Mouse (Mus musculus) stomach, embryonic 15.5 days (tissue): ENCODE data around the gene Cdc20b. TPM values are rescaled to one million over a fixed set of nuclear protein-coding genes. Genes with fewer than 3 reads are reported as not detected.

Source experiments
- ATAC-seq: fragments of 200-750 bp; cut with Nextera tagmentation; 2 replicates; pipeline ENCODE4 v1.8.0; 2017; ENCODE audit warnings: low read depth, moderate number of reproducible peaks, moderate TSS enrichment; ENCODE audit not compliant: insufficient read depth, low FRiP score
- H3K27ac ChIP-seq: fragments of 300-500 bp; sonication (generic); 2 replicates; pipeline ENCODE4 v1.5.1; 2015; ENCODE audit warnings: mild to moderate bottlenecking, inconsistent platforms
- H3K27me3 ChIP-seq: fragments of 300-500 bp; sonication (generic); replicated peaks from 2 replicates; pipeline ENCODE4 v1.6.1; 2015; ENCODE audit warnings: inconsistent platforms
- H3K36me3 ChIP-seq: fragments of 300-500 bp; sonication (generic); 2 replicates; pipeline ENCODE4 v1.6.1; 2015; ENCODE audit warnings: inconsistent platforms
- H3K4me1 ChIP-seq: fragments of 300-500 bp; sonication (generic); 2 replicates; pipeline ENCODE4 v1.6.1; 2015; ENCODE audit warnings: inconsistent platforms
- H3K4me2 ChIP-seq: fragments of 300-500 bp; sonication (generic); 2 replicates; pipeline ENCODE4 v1.6.1; 2015; ENCODE audit warnings: mild to moderate bottlenecking, inconsistent platforms
- H3K4me3 ChIP-seq: fragments of 300-500 bp; sonication (generic); replicated peaks from 2 replicates; pipeline ENCODE4 v1.5.1; 2015; ENCODE audit warnings: inconsistent platforms
- H3K9ac ChIP-seq: fragments of 300-500 bp; sonication (generic); 2 replicates; pipeline ENCODE4 v1.6.1; 2015; ENCODE audit warnings: inconsistent platforms
- H3K9me3 ChIP-seq: fragments of 300-500 bp; sonication (generic); 2 replicates; pipeline ENCODE4 v1.6.1; 2016; ENCODE audit warnings: inconsistent platforms
- whole genome bisulfite sequencing: fragments of 180-500 bp; shearing (Covaris S2); methylation state at CpG from one replicate; pipeline ENCODE4 v1.1.7; 2015; 5-methylcytosine and 5-hydroxymethylcytosine counted together
- microRNA counts: library from miRNA; unstranded; fragments of <30 nt; microRNA quantifications from one replicate; lab custom pipeline; 2016
- microRNA-seq: library from miRNA; unstranded; fragments of <30 nt; microRNA quantifications from one replicate; pipeline ENCODE4, GENCODE M21; 2016
- polyA plus RNA-seq: library from polyadenylated mRNA; unstranded; fragments of >200 nt; fragmentation: Nextera tagmentation; extraction: Ambion mirVana; gene quantifications from 2 replicates; pipeline ENCODE4 v1.2.1, GENCODE M21; 2015

Gene Cdc20b
- polyA plus RNA-seq, 1 experiment from 2014 or later = not detected

DNA sequence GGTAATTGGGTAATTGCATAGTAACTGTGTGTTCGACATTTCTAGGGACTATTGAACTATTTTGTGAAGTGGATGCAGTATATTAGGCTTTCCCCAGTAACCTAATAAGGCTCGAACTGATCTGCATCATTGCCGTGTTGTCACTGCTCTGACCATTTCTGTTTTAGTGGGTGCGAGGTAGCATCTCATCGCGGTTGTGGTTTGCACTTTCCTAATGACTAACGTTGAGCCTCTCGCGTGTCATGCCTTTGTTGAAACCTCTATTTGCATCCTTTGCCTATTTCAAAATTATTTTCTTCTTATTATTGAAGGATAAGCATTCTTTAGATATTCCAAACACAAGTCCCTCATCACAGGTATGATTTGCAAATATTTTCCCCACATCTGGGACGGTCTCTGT is 69.8 kb downstream of the Cdc20b start:
- H3K9me3 ChIP-seq = no peaks in the 10 kb centered on the region
- H3K27ac ChIP-seq = no peak overlapping the region
- H3K27me3 ChIP-seq = no peaks in the 10 kb centered on the region
- H3K9ac ChIP-seq = no peak overlapping the region
- no peaks in the 10 kb centered on the region for H3K4me1 ChIP-seq
- 86% methylated on average over 10 of the region's 10 CpGs for WGBS
- H3K36me3 ChIP-seq = no peaks in the 10 kb centered on the region
- ATAC-seq = no peak
- no peak overlapping the region for H3K4me3 ChIP-seq
- H3K4me2 ChIP-seq = no peak overlapping the region

DNA sequence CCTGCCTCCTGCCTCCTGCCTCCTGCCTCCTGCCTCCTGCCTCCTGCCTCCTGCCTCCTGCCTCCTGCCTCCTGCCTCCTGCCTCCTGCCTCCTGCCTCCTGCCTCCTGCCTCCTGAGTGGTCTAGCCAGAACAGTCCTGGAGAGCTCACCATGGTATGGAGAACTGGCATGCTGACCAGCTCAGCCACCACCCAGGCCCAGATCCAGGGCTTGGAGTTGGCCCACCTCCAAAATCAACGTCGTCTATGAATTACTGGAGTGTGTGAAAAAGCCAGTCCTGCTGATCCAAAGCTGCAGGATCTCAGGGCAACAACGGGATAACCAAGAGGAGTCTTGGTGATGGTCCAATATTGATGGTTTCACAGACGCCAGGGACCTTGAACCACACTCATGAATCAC is 84.1 kb downstream of the Cdc20b start:
- Histone ChIP-seq H3K4me3 (no peak overlapping the region), H3K36me3 (no peaks in the 10 kb centered on the region), H3K9ac (no peak overlapping the region), H3K27ac (no peak overlapping the region), H3K4me2 (no peak overlapping the region), H3K4me1 (no peaks in the 10 kb centered on the region), H3K27me3 (no peaks in the 10 kb centered on the region), H3K9me3 (no peaks in the 10 kb centered on the region)
- 52% methylated on average over 4 of the region's 4 CpGs for WGBS
- ATAC-seq = no peak

DNA sequence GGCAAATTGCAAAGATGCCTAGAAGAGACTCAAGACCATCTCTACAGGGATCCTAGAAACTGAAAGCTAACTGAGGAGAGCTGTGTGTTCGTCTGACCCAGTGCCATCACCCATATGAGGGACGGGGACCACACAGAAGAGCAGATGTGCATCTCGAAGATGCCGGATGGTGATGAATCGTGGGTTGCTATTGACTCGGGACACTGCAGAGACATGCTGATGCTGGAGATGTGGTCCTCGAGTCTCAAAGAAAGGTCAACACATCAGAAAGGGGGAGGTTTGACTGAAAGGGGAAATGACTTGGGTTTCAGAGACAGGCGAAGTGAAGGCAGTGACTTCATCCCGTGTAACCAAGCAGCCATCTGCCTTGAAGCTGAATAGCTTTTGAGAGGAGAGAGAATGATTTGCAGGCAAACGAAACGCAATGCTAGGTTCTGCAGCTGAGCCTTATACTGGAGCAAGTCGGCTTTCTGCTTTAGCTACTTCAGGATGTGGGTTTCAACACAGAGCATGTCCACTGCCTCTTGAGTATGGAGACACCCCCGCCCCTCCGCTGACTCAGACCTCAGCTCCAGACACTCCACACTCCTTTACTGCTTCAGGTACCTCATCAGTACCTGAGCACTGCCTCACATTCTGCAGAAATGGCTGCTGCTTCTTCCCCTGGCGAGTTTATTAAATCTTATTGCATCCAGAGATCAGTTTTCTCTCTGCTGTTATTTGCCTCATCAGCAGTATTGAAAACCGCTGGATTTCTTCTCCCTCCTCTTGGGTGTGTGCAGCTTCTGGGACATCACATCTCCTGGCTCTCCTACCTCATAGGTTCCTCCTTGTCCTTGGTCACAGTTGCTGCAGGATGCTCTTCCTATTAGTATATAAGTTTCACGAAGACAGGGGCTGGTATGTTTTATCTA is 85.7 kb downstream of the Cdc20b start:
- Histone ChIP-seq H3K9me3 (no peaks in the 10 kb centered on the region), H3K4me2 (no peak overlapping the region), H3K27me3 (no peaks in the 10 kb centered on the region), H3K36me3 (no peaks in the 10 kb centered on the region), H3K27ac (no peak overlapping the region), H3K4me3 (no peak overlapping the region), H3K9ac (no peak overlapping the region), H3K4me1 (no peaks in the 10 kb centered on the region)
- WGBS = 85% methylated on average over 17 of the region's 17 CpGs
- ATAC-seq = no peak

DNA sequence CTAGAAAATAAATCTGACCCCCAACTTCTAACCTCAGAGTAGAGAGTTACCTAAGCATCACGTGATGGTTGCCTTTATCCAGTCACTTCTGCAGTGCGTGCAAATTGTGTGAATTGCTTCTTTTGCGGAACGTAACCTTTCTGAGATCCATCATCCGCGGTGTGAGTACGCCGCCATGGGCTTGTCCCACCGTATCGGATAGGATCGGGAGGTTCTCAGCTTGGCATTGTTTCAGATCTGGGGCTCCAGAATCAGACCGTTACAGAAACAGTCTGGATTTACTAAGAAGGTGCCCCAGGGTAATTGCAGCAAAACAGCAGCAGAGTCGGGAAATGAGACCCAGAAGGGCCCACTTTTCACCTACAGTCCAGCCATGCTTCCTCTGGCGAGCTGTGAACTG is 86.4 kb downstream of the Cdc20b start:
- H3K27me3 ChIP-seq = no peaks in the 10 kb centered on the region
- 89% methylated on average over 14 of the region's 14 CpGs for WGBS
- H3K4me1 ChIP-seq = no peaks in the 10 kb centered on the region
- ATAC-seq = no peak
- no peaks in the 10 kb centered on the region for H3K36me3 ChIP-seq
- H3K9me3 ChIP-seq = no peaks in the 10 kb centered on the region
- no peak overlapping the region for H3K27ac ChIP-seq
- H3K4me2 ChIP-seq = no peak overlapping the region
- H3K9ac ChIP-seq = no peak overlapping the region
- H3K4me3 ChIP-seq = no peak overlapping the region

DNA sequence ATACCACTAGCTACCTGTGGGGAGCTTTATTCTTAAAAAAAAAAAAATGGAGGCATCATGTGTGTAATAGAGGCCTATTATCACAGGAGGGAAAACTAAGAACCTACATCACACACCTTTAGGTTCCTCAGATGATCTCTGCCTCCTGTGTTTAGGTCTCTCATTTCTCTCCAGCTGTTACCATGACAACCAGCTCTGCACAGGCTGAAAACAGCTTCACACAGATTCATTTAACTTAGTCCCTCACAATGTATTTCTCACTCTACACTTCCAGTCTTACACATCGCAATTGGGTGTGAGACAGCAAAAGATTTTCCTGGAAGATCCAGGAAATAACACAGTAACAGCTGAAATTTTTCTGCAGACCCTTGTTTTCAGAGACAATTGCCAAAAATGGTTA is 95.1 kb downstream of the Cdc20b start:
- 80% methylated on average over 1 of the region's 1 CpGs for WGBS

DNA sequence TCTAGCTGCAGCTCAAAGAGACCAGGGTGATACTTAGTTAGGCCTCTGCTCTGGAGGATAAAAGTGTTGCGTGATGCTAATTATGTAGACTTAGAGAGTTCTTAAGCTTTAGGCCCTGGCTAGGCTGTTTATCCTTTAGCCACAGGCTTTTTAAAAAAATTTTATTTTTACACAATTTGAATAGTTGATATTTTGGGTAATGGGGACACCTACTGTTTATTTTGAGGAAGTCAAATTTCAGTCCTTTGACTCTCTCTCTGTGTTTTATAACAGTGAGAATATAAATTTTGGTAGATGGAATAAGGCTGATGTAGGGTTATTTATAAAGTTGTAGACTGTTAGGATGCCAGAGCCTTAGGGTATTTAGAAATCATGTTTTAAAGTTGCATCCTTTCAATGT is 104.7 kb downstream of the Cdc20b start:
- H3K9me3 ChIP-seq = no peaks in the 10 kb centered on the region

More for the DNA sequence above, 95.1 kb downstream of the Cdc20b start:
- Histone ChIP-seq H3K4me2 (no peak overlapping the region), H3K9me3 (no peaks in the 10 kb centered on the region), H3K4me3 (no peak overlapping the region), H3K27me3 (no peaks in the 10 kb centered on the region), H3K27ac (no peak overlapping the region), H3K36me3 (no peaks in the 10 kb centered on the region), H3K4me1 (no peaks in the 10 kb centered on the region), H3K9ac (no peak overlapping the region)
- no peak for ATAC-seq

More for the DNA sequence above, 104.7 kb downstream of the Cdc20b start:
- Histone ChIP-seq H3K4me1 (no peaks in the 10 kb centered on the region), H3K4me2 (no peak overlapping the region), H3K36me3 (no peaks in the 10 kb centered on the region), H3K27me3 (no peaks in the 10 kb centered on the region), H3K9ac (no peak overlapping the region), H3K4me3 (no peak overlapping the region), H3K27ac (no peak overlapping the region)
- WGBS = 82% methylated on average over 1 of the region's 1 CpGs
- no peak for ATAC-seq

MicroRNAs within 50 kb of the gene (microRNA counts, 519-probe panel; counts per million panel counts)
- microRNA mmu-miR-449a (lab: Ali Mortazavi, UCI) (2,370 counts per million, percentile 49 among the panel's probes with 10 or more counts), microRNA mmu-miR-449b (lab: Ali Mortazavi, UCI) (not detected), microRNA mmu-miR-449c (lab: Ali Mortazavi, UCI) (not detected)

Small RNAs within 50 kb of the gene (microRNA-seq; reads per million reads assigned to microRNA genes)
- 109 reads per million, percentile 50 among the genes with 10 or more reads in this experiment for gene Mir449a
- not detected for gene Mir449b
- gene Mir449c = not detected

Other genes with a start within 250 kb of the Cdc20b start
- gene Plpp1, start 234.3 kb upstream of the Cdc20b start, polyA plus RNA-seq = 94.1 and 102 TPM in 2 replicates
- 55.7 and 63.3 TPM in 2 replicates for gene Mtrex, start 107.7 kb upstream of the Cdc20b start, polyA plus RNA-seq
- gene Dhx29, start 107.7 kb upstream of the Cdc20b start, polyA plus RNA-seq = 23.5 and 24.2 TPM in 2 replicates
- 0.50 and 0.67 TPM in 2 replicates for gene Ccno, start 47.3 kb upstream of the Cdc20b start, polyA plus RNA-seq
- 0.21 and 0.35 TPM in 2 replicates for gene Mcidas, start 41.3 kb upstream of the Cdc20b start, polyA plus RNA-seq
- 137 and 143 TPM in 2 replicates for gene Gpx8, start 11.3 kb downstream of the Cdc20b start, polyA plus RNA-seq
- 1.3 and 1.8 TPM in 2 replicates for gene Gzma, start 65.9 kb downstream of the Cdc20b start, polyA plus RNA-seq
- 3.1 and 4.2 TPM in 2 replicates for gene Esm1, start 174.5 kb downstream of the Cdc20b start, polyA plus RNA-seq
- not detected in 2 replicates for gene Gzmk, start 190.8 kb downstream of the Cdc20b start, polyA plus RNA-seq